ENCODE assay signal across 8 mouse cellular contexts in the genomic region with DNA sequence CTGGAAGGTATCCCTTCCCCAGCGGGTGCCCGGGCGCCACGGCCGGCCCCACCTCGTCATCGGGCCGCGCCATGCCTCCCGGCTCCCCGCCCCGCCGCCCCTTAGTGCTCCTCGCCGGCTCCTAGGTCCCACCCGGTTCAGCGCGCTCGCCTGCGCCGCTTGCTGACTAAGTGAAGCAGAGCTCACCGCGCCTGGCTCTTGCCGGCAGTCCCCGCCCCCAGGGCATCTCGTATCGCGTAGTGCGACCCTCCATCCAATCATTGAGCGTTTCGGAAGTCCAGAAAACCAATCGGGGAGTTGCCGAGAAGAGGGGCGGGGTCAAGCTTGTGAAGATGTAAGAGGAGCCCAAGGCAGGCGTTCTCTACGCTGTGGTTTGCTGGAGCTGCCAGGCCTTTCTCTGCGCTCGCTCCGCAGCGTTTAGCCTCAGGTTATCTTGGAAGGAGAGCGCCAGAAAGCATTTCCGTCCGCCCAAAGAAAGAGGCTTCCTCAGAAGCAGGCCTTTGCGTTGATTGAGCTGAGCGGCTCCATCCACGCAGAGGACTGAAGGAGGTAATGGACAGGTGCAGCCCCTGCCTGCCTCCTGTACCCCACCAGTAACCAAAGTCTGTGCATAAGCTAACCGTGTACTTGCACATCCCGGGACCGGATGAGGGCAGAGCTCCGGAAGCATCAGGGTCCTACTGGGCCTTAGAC. TPM values are rescaled to one million over a fixed set of nuclear protein-coding genes. Genes with fewer than 3 reads are reported as not detected.
DNase-seq lines count a peak whose midpoint lies in the region; ATAC-seq and TF ChIP-seq lines count a peak whose summit lies in the region.

A gene (minus strand): TSS at position 138 of the 693 bp plus-strand sequence.

- peaks cover 13% of the 10 kb centered on the region for H3K4me1 ChIP-seq in hindbrain, postnatal 0 days (ENCODE audit: insufficient read depth, low read length)

- peak within 1 kb of the TSS; percentile 94 for H3K4me3 ChIP-seq in gastrocnemius, adult 2 months
- H3K4me3 ChIP-seq in hindbrain, postnatal 0 days (ENCODE audit: low read length) = peak within 1 kb of the TSS; percentile 71
- peak within 1 kb of the TSS; percentile 76 for H3K4me3 ChIP-seq in left cerebral cortex, adult 2 months

- H3K9me3 ChIP-seq in hindbrain, postnatal 0 days (ENCODE audit: low read length) = no peaks in the 10 kb centered on the region

- DNase-seq in ZHBTc4 (ENCODE audit: low read depth, low spot score) = peak; percentile 100
- peak; percentile 99 for DNase-seq in gastrocnemius, adult 2 months
- peak; percentile 100 for DNase-seq in hindbrain, postnatal 0 days (ENCODE audit: low spot score)
- peak; percentile 97 to 99 for DNase-seq in left cerebral cortex, adult 2 months (ENCODE audit: extremely low spot score in 1 of 2, low spot score in 2 of 2)
- peak; percentile 99 for DNase-seq in right cerebral cortex, adult 2 months (ENCODE audit: low spot score in 2 of 2)
- DNase-seq in urinary bladder, postnatal 14 days (ENCODE audit: low spot score) = peak; percentile 99

- ATAC-seq in common myeloid progenitor, adult 5-6 weeks (replicated peaks; ENCODE audit: low read depth, poor library complexity, severe bottlenecking) = peak; percentile 95
- ATAC-seq in hindbrain, postnatal 0 days = peak; percentile 100
- ATAC-seq in megakaryocyte, adult 5-6 weeks (ENCODE audit: poor library complexity, severe bottlenecking) = peak; percentile 93

- under 1% methylated on average over 49 of the region's 50 CpGs for WGBS in hindbrain, postnatal 0 days

- peak within 1 kb of the TSS; percentile 95 for H3K27ac ChIP-seq in gastrocnemius, adult 2 months
- peak within 1 kb of the TSS; percentile 80 for H3K27ac ChIP-seq in hindbrain, postnatal 0 days
- peak within 1 kb of the TSS; percentile 94 for H3K27ac ChIP-seq in left cerebral cortex, adult 2 months

- no peaks in the 10 kb centered on the region for H3K36me3 ChIP-seq in hindbrain, postnatal 0 days (ENCODE audit: insufficient read depth, low read length)

- H3K4me2 ChIP-seq in hindbrain, postnatal 0 days (ENCODE audit: low read depth, low read length) = peak within 1 kb of the TSS; percentile 96

- H3K27me3 ChIP-seq in hindbrain, postnatal 0 days (ENCODE audit: insufficient read depth, low read length) = no peaks in the 10 kb centered on the region

- peak; percentile 27; the same call in 1 of the 2 replicates for TF ChIP-seq CTCF in gastrocnemius, adult 2 months (IDR thresholded peaks at IDR 0.05)
- peak; percentile 50 for TF ChIP-seq CTCF in hindbrain, postnatal 0 days (IDR thresholded peaks at IDR 0.05; ENCODE audit: low read depth)
- no peak; the same call in none of the 2 replicates for TF ChIP-seq CTCF in left cerebral cortex, adult 2 months (IDR thresholded peaks at IDR 0.05)

- H3K9ac ChIP-seq in hindbrain, postnatal 0 days (replicated peaks; ENCODE audit: low read length) = peak within 1 kb of the TSS; percentile 88

- intact Hi-C loops in gastrocnemius, adult 2 months (cut with DNase I) = loop anchor here (1.0 to 2.0 kb wide), 2 partner anchors 20 to 37 kb away; a partner anchor contains a TSS
- intact Hi-C loops in left cerebral cortex, adult 2 months (cut with DNase I) = loop anchor here (2.0 to 5.0 kb wide), 2 partner anchors 37 to 691 kb away; a partner anchor contains a TSS

RNA-seq across cellular contexts. Expression of the gene that starts here (rescaled TPM):
- 21.1 and 26.6 TPM in 2 replicates for total RNA-seq in common myeloid progenitor, adult 5-6 weeks (2017)
- 10 to 100 TPM; 13.0 to 16.2 TPM for total RNA-seq in gastrocnemius, adult 2 months (2021)
- total RNA-seq in hindbrain, postnatal 0 days (2014; rRNA removed) = 27.6 and 44.9 TPM in 2 replicates
- 7.3 and 7.4 TPM in 2 replicates for polyA plus RNA-seq in hindbrain, postnatal 0 days (2015; fragmentation: Nextera tagmentation; extraction: Ambion mirVana)
- total RNA-seq in left cerebral cortex, adult 2 months (2021) = 10 to 100 TPM; 14.4 to 16.8 TPM
- 52.7 and 55.5 TPM in 2 replicates for total RNA-seq in megakaryocyte, adult 5-6 weeks (2015)
- 45.4 and 57.0 TPM in 2 replicates for total RNA-seq in megakaryocyte, adult 5-6 weeks (2017)

Comparison
In these comparisons a context has a peak if more than half of its experiments do, and no peak if none do; other contexts are left out.
1. Peak in every context shown above with its lines: DNase-seq, ATAC-seq, H3K4me3 ChIP-seq and H3K27ac ChIP-seq.